Mouse (Mus musculus) cerebellum, adult 2 months (tissue): ENCODE data around the gene Alpl.

Experiments used
- CTCF ChIP-seq: fragments of 200-500 bp; IDR thresholded peaks from 2 replicates; pipeline ENCODE4 v1.5.1; 2011; ENCODE audit warnings: low read depth, mild to moderate bottlenecking, control low read depth, low read length, moderate library complexity, borderline replicate concordance; ENCODE audit not compliant: insufficient read depth
- POLR2A ChIP-seq: fragments of 200-500 bp; IDR thresholded peaks from 2 replicates; pipeline ENCODE4 v1.6.1; 2011; ENCODE audit warnings: low read length, control low read depth, borderline replicate concordance; ENCODE audit not compliant: insufficient read depth

DNA sequence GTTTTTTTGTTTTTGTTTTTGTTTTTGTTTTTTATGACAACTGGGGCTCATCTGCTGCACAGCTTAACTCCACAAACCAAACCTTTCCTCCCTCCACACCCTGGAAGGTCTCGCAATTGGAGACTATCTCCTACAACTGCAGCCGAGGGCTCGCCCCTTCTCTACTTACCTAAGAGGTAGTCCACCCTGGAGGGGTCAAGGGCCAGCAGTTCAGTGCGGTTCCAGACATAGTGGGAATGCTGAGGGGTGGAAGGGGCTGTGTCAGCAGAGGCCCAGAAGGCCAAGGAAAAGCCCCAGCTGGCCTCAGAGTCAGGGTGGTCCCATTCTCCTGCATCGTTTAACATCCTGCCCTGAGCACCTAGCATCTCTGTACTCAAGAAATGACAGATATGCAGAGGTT, 48.6 kb downstream of the Alpl start:
- no peak for TF ChIP-seq CTCF
- TF ChIP-seq POLR2A, result no peak
